Mouse (Mus musculus) kidney, postnatal 10 days (tissue): ENCODE results near the gene Ntm.

Source experiments
- DNase-seq: peaks from one replicate; pipeline ENCODE4 v3.0.0; 2021; ENCODE audit warnings: mixed read lengths

The Ntm gene

GRCm38 (mm10) chr9:29088657-29089056 is 874.3 kb downstream of the Ntm start:
- DNase-seq, result peak; percentile 22

GRCm38 (mm10) chr9:29087656-29088055 is 875.3 kb downstream of the Ntm start:
- DNase-seq, result no peak

GRCm38 (mm10) chr9:29087171-29087570 is 875.8 kb downstream of the Ntm start:
- no peak for DNase-seq

GRCm38 (mm10) chr9:29075924-29076577 is 886.9 kb downstream of the Ntm start:
- DNase-seq, result no peak

GRCm38 (mm10) chr9:29075243-29075642 is 887.7 kb downstream of the Ntm start:
- DNase-seq, result no peak

GRCm38 (mm10) chr9:29074494-29074893 is 888.4 kb downstream of the Ntm start:
- DNase-seq, result no peak

- no peak for DNase-seq
These were observed 890.9 kb downstream of the Ntm start for GRCm38 (mm10) chr9:29071997-29072396.

GRCm38 (mm10) chr9:29067572-29067971 is 895.4 kb downstream of the Ntm start:
- no peak for DNase-seq

- DNase-seq, result no peak
These were observed 902.6 kb downstream of the Ntm start for GRCm38 (mm10) chr9:29060293-29060692.

- DNase-seq, result no peak
These were observed 904.1 kb downstream of the Ntm start for GRCm38 (mm10) chr9:29058811-29059210.

GRCm38 (mm10) chr9:29055637-29056036 is 907.3 kb downstream of the Ntm start:
- DNase-seq, result no peak

GRCm38 (mm10) chr9:29036466-29036865 is 926.5 kb downstream of the Ntm start:
- DNase-seq, result no peak

- DNase-seq, result no peak
These were observed 926.9 kb downstream of the Ntm start for GRCm38 (mm10) chr9:29036058-29036457.

- no peak for DNase-seq
These were observed 936.5 kb downstream of the Ntm start for GRCm38 (mm10) chr9:29026410-29026809.

GRCm38 (mm10) chr9:29025603-29026002 is 937.3 kb downstream of the Ntm start:
- no peak for DNase-seq

- no peak for DNase-seq
These were observed 937.8 kb downstream of the Ntm start for GRCm38 (mm10) chr9:29025104-29025503.

GRCm38 (mm10) chr9:29016879-29017278 is 946.1 kb downstream of the Ntm start:
- DNase-seq, result no peak

- no peak for DNase-seq
These were observed 949.1 kb downstream of the Ntm start for GRCm38 (mm10) chr9:29013881-29014280.

GRCm38 (mm10) chr9:29012541-29012940 is 950.4 kb downstream of the Ntm start:
- no peak for DNase-seq

- DNase-seq, result no peak
These were observed 951.5 kb downstream of the Ntm start for GRCm38 (mm10) chr9:29011476-29011875.

- no peak for DNase-seq
These were observed 958.4 kb downstream of the Ntm start for GRCm38 (mm10) chr9:29004534-29004933.

GRCm38 (mm10) chr9:28999951-29000351 is 963.0 kb downstream of the Ntm start:
- no peak for DNase-seq

GRCm38 (mm10) chr9:28977275-28977674 is 985.7 kb downstream of the Ntm start:
- no peak for DNase-seq

GRCm38 (mm10) chr9:28969455-28969854 is 993.5 kb downstream of the Ntm start:
- no peak for DNase-seq
